Mouse (Mus musculus): ENCODE measurements at regions not wholly inside any gene's neighbourhood (a gene's known extent, or its start where the extent isn't known, plus 50 kb on each side); places are given as distances from the start of the nearest gene placed in this dataset.

- Histone ChIP-seq H3K36me3 (ENCODE audit: control insufficient read depth, insufficient read depth, low read length) (no peaks in the 10 kb centered on the region), H3K9ac (ENCODE audit: low read length) (no peak overlapping the region), H3K4me3 (ENCODE audit: low read depth, low read length) (no peak overlapping the region), H3K9me3 (ENCODE audit: control insufficient read depth, low read length) (no peaks in the 10 kb centered on the region; the same call in 1 of the 2 replicates), H3K4me2 (no peak overlapping the region), H3K4me1 (ENCODE audit: control insufficient read depth, insufficient read depth, low read length) (no peaks in the 10 kb centered on the region; the same call in 1 of the 2 replicates), H3K27ac (ENCODE audit: low read depth, low read length) (no peak overlapping the region), H3K27me3 (ENCODE audit: control insufficient read depth, insufficient read depth, low read length) (no peaks in the 10 kb centered on the region)
- 81% methylated on average over 9 of the region's 9 CpGs for WGBS
- DNase-seq (ENCODE audit: low spot score, missing footprints), result no peak
- ATAC-seq (ENCODE audit: low FRiP score), result no peak
These were observed 53.8 kb upstream of the Usp46 start for GRCm38 (mm10) chr5:74121861-74122630.

DNA sequence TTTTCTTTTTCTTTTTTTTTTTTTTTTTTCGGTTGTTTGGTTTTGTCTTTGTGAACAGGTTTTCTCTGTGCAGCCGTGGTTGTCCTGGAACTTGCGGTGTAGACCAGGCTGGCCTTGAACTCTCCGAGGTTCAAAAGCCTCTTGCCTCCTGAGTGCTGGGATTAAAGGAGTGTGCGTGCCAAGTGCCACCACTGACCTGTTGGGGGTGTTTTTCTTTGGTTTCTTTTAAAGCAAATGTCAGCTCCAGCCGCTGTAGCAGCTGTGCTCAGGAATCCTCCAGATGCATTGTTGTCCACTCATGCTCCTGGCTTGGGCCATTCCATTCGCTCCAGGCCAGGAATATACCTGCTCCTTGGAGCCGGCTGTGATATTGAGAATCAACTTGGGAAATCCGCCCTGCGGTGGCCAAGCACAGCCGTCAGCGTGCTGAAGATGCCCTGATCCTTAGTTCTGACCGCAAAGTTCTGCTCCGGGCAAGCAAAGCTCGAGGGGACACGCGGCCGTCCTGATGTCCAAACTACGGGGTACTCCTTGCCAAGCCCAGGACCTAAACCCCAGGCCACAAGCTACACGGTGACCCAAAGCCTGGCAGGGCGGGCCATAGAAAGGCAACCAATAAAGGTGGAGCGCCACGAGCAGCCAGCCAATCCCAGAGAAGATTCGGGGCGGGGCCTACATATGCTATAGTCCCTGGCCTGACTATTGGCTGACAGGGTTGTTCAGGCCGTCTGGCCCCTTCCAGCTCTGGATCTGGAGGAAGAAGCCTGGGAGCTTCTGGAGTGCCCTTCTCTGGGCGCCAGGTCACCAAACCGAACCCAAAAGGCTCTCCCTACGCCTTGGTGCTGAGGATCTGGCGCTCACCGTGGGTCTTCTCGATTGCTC lies 58.0 kb upstream of the Usp46 start:
- H3K27ac ChIP-seq (ENCODE audit: low read depth, low read length), result no peak overlapping the region
- no peaks in the 10 kb centered on the region for H3K36me3 ChIP-seq (ENCODE audit: control insufficient read depth, insufficient read depth, low read length)
- no peaks in the 10 kb centered on the region; the same call in 1 of the 2 replicates for H3K4me1 ChIP-seq (ENCODE audit: control insufficient read depth, insufficient read depth, low read length)
- no peaks in the 10 kb centered on the region; the same call in 1 of the 2 replicates for H3K9me3 ChIP-seq (ENCODE audit: control insufficient read depth, low read length)
- 66% methylated on average over 32 of the region's 32 CpGs for WGBS
- H3K4me3 ChIP-seq (ENCODE audit: low read depth, low read length), result peak overlapping the region; percentile 6; the same call in 1 of the 2 replicates
- DNase-seq (ENCODE audit: low spot score, missing footprints), result peak; percentile 91
- ATAC-seq (ENCODE audit: low FRiP score), result peak; percentile 94
- H3K27me3 ChIP-seq (ENCODE audit: control insufficient read depth, insufficient read depth, low read length), result no peaks in the 10 kb centered on the region
- H3K4me2 ChIP-seq, result peak overlapping the region; percentile 32
- H3K9ac ChIP-seq (ENCODE audit: low read length), result no peak overlapping the region; the same call in 1 of the 2 replicates

- ATAC-seq (ENCODE audit: low FRiP score) (no peak), DNase-seq (ENCODE audit: low spot score, missing footprints) (peak; percentile 57)
- H3K9ac ChIP-seq (ENCODE audit: low read length), result no peak overlapping the region
- no peaks in the 10 kb centered on the region; the same call in 1 of the 2 replicates for H3K4me1 ChIP-seq (ENCODE audit: control insufficient read depth, insufficient read depth, low read length)
- H3K4me2 ChIP-seq, result no peak overlapping the region
- H3K9me3 ChIP-seq (ENCODE audit: control insufficient read depth, low read length), result no peaks in the 10 kb centered on the region; the same call in 1 of the 2 replicates
- H3K36me3 ChIP-seq (ENCODE audit: control insufficient read depth, insufficient read depth, low read length), result no peaks in the 10 kb centered on the region
- H3K27me3 ChIP-seq (ENCODE audit: control insufficient read depth, insufficient read depth, low read length), result no peaks in the 10 kb centered on the region
- H3K4me3 ChIP-seq (ENCODE audit: low read depth, low read length), result no peak overlapping the region
- no peak overlapping the region for H3K27ac ChIP-seq (ENCODE audit: low read depth, low read length)
- WGBS, result 93% methylated on average over 6 of the region's 6 CpGs
These were observed 59.3 kb upstream of the Usp46 start for GRCm38 (mm10) chr5:74127518-74127917.

DNA sequence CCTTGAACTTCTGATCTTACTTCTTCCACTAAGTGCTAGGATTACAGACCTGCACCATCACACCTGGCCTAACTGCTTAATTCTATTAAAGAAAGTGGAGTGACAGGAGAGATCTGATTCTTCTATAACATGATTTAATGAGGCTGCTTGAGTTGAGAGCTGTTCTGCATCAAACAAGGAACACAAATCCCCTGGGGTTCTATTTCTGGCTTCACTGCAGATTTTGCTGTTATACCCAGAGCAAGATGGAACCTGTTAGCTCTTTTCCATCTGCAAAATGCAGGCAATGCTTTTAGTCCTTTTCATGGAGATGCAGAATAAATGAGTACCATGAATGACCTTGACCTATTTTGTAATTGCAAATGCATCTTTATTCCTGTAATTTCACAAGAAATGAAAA lies 61.4 kb upstream of the Usp46 start:
- Histone ChIP-seq H3K9ac (ENCODE audit: low read length) (no peak overlapping the region), H3K27me3 (ENCODE audit: control insufficient read depth, insufficient read depth, low read length) (no peaks in the 10 kb centered on the region), H3K4me1 (ENCODE audit: control insufficient read depth, insufficient read depth, low read length) (no peaks in the 10 kb centered on the region; the same call in 1 of the 2 replicates), H3K4me3 (ENCODE audit: low read depth, low read length) (no peak overlapping the region), H3K36me3 (ENCODE audit: control insufficient read depth, insufficient read depth, low read length) (no peaks in the 10 kb centered on the region), H3K9me3 (ENCODE audit: control insufficient read depth, low read length) (no peaks in the 10 kb centered on the region), H3K4me2 (no peak overlapping the region), H3K27ac (ENCODE audit: low read depth, low read length) (no peak overlapping the region)
- DNase-seq (ENCODE audit: low spot score, missing footprints) (no peak), ATAC-seq (ENCODE audit: low FRiP score) (no peak)

DNA sequence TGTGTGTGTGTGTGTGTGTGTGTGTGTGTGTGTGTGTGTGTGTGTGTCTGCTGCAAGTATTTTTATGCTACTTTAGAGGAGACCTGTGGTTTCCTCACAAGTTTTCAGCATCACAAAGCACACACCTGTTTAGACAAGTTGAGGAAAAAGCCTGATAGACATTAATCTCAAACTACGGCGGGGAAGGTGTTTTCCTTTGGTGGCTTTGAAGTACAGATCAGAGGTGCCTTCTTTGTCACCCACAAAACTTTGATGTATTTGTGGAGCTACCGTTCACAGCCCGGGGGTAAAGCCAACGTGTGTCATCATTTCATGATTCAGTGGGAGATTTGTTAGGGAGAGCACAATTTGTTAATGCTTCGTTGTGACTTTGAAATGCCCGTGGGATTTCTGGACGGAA lies 62.4 kb upstream of the Rasl11b start:
- Histone ChIP-seq H3K9ac (ENCODE audit: low read length) (no peak overlapping the region), H3K4me3 (ENCODE audit: low read depth, low read length) (no peak overlapping the region), H3K36me3 (ENCODE audit: control insufficient read depth, insufficient read depth, low read length) (no peaks in the 10 kb centered on the region), H3K4me2 (no peak overlapping the region), H3K27me3 (ENCODE audit: control insufficient read depth, insufficient read depth, low read length) (no peaks in the 10 kb centered on the region), H3K4me1 (ENCODE audit: control insufficient read depth, insufficient read depth, low read length) (no peaks in the 10 kb centered on the region), H3K9me3 (ENCODE audit: control insufficient read depth, low read length) (no peaks in the 10 kb centered on the region; the same call in 1 of the 2 replicates), H3K27ac (ENCODE audit: low read depth, low read length) (no peak overlapping the region)
- ATAC-seq (ENCODE audit: low FRiP score) (no peak), DNase-seq (ENCODE audit: low spot score, missing footprints) (peak; percentile 19)
- 79% methylated on average over 8 of the region's 8 CpGs for WGBS

DNA sequence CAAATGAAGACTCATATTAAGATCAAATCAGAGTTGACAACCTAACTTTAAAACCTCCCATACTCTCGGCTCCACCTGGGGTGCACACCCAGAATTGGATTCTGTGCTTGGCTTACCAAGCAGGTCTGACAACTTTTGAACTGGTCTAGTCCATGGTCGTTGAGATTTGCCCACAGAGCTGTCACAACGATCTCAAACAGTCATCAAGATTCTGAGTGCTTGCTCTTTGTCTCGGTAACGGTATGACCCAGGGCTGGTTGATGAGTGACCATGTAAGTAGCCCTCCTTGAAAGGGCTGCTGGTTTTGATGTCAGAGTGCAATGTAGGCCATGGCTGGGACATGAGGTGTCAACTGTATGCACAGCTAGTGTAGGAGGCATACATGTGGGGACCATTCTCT lies 58.7 kb upstream of the Rasl11b start:
- WGBS, result 76% methylated on average over 5 of the region's 5 CpGs
- no peaks in the 10 kb centered on the region for H3K36me3 ChIP-seq (ENCODE audit: control insufficient read depth, insufficient read depth, low read length)

DNA sequence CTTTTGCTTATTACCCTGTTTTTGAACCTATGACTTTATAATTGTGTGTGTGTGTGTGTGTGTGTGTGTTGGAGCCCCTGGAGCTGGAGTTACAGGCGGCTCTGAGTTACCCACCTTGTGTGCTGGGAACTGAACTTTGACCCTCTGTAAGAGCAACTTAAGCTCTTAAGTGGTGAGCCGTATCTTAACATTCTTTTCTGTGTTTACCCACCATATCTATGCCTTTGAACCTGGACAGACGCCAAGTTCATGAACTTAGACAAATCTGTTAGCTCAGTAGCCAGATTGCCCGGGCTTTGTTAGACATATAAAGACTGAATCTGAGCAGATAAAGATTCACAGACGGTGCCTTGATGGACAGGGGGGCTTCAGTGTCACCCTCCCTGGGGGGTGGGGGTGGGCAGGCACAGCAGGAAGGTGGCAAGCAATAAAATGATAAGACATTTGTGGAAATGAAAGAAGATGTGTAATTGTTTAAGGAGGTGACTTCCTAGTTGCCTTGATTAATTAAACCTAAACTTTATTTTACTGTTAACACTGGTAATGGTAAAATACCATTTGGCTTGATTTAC lies 58.1 kb upstream of the Rasl11b start:
- H3K27me3 ChIP-seq (ENCODE audit: control insufficient read depth, insufficient read depth, low read length), result no peaks in the 10 kb centered on the region
- ATAC-seq (ENCODE audit: low FRiP score) (no peak), DNase-seq (ENCODE audit: low spot score, missing footprints) (peak; percentile 66)
- H3K9me3 ChIP-seq (ENCODE audit: control insufficient read depth, low read length), result no peaks in the 10 kb centered on the region; the same call in 1 of the 2 replicates
- H3K36me3 ChIP-seq (ENCODE audit: control insufficient read depth, insufficient read depth, low read length), result no peaks in the 10 kb centered on the region
- no peaks in the 10 kb centered on the region for H3K4me1 ChIP-seq (ENCODE audit: control insufficient read depth, insufficient read depth, low read length)
- 64% methylated on average over 5 of the region's 5 CpGs for WGBS
- no peak overlapping the region for H3K4me3 ChIP-seq (ENCODE audit: low read depth, low read length)
- H3K9ac ChIP-seq (ENCODE audit: low read length), result no peak overlapping the region
- no peak overlapping the region for H3K27ac ChIP-seq (ENCODE audit: low read depth, low read length)
- H3K4me2 ChIP-seq, result no peak overlapping the region

More for the DNA sequence above, 58.7 kb upstream of the Rasl11b start:
- Histone ChIP-seq H3K27me3 (ENCODE audit: control insufficient read depth, insufficient read depth, low read length) (no peaks in the 10 kb centered on the region), H3K4me3 (ENCODE audit: low read depth, low read length) (no peak overlapping the region), H3K9ac (ENCODE audit: low read length) (no peak overlapping the region), H3K4me2 (no peak overlapping the region), H3K4me1 (ENCODE audit: control insufficient read depth, insufficient read depth, low read length) (no peaks in the 10 kb centered on the region), H3K9me3 (ENCODE audit: control insufficient read depth, low read length) (no peaks in the 10 kb centered on the region; the same call in 1 of the 2 replicates), H3K27ac (ENCODE audit: low read depth, low read length) (no peak overlapping the region)
- no peak for ATAC-seq (ENCODE audit: low FRiP score)
- peak; percentile 47 for DNase-seq (ENCODE audit: low spot score, missing footprints)

- Histone ChIP-seq H3K27me3 (ENCODE audit: control insufficient read depth, insufficient read depth, low read length) (no peaks in the 10 kb centered on the region), H3K4me2 (no peak overlapping the region), H3K27ac (ENCODE audit: low read depth, low read length) (no peak overlapping the region), H3K4me3 (ENCODE audit: low read depth, low read length) (no peak overlapping the region), H3K4me1 (ENCODE audit: control insufficient read depth, insufficient read depth, low read length) (no peaks in the 10 kb centered on the region), H3K36me3 (ENCODE audit: control insufficient read depth, insufficient read depth, low read length) (no peaks in the 10 kb centered on the region), H3K9ac (ENCODE audit: low read length) (no peak overlapping the region), H3K9me3 (ENCODE audit: control insufficient read depth, low read length) (no peaks in the 10 kb centered on the region)
- WGBS, result 91% methylated on average over 4 of the region's 4 CpGs
- ATAC-seq (ENCODE audit: low FRiP score) (no peak), DNase-seq (ENCODE audit: low spot score, missing footprints) (no peak)
These were observed 51.1 kb upstream of the Rasl11b start for GRCm38 (mm10) chr5:74143994-74144393.
